Mouse (Mus musculus): ENCODE measurements around the gene Nfic. TPM values are rescaled to one million over a fixed set of nuclear protein-coding genes. Genes with fewer than 3 reads are reported as not detected.

The Nfic gene
- 223 and 238 TPM in 2 replicates for polyA plus RNA-seq (2012)

GRCm38 (mm10) chr10:81455181-81455895 is at the start of gene Nfic:
TSS of gene Nfic (minus strand) at chr10:81455635.

DNA sequence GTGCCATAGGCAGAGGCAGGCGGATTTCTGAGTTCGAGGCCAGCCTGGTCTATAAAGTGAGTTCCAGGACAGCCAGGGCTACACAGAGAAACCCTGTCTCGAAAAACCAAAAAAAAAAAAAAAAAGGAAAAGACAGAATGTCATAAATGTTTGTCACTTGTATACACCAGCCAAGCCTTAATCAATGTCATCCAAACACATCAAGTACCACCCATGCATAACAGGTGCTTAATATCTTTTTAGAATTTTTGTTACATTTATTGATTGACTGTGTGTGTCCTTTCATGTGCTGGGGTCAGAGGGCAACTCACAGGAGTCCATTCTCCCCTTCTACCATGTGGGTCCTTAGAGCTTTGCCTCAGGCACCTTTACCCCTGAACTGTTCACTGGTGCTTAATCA is 44.6 kb upstream of the Nfic start, which contains the start of gene S1pr4:
S1pr4 (minus strand) TSS at position 101 of the 400 bp plus-strand sequence.

GRCm38 (mm10) chr10:81496264-81496901 is 40.9 kb upstream of the Nfic start, which contains the start of gene Ncln:
TSS of gene Ncln (minus strand) at chr10:81496392.

GRCm38 (mm10) chr10:81482533-81482889 is 27.1 kb upstream of the Nfic start, which contains the start of gene Celf5:
TSS of gene Celf5 (minus strand) at chr10:81482709.

GRCm38 (mm10) chr10:81392781-81393185 is 62.7 kb downstream of the Nfic start, which contains the start of gene Smim24:
TSS of gene Smim24 (plus strand) at chr10:81393051.

GRCm38 (mm10) chr10:81388505-81389055 is 66.9 kb downstream of the Nfic start, which contains the start of gene Gm48552:
TSS of gene Gm48552 (plus strand) at chr10:81389005.

GRCm38 (mm10) chr10:81383802-81384604 is 71.4 kb downstream of the Nfic start, which contains the start of the genes Dohh and Gm48551:
TSS of gene Dohh (plus strand) at chr10:81384428.
TSS of gene Gm48551 (plus strand) at chr10:81384466.

DNA sequence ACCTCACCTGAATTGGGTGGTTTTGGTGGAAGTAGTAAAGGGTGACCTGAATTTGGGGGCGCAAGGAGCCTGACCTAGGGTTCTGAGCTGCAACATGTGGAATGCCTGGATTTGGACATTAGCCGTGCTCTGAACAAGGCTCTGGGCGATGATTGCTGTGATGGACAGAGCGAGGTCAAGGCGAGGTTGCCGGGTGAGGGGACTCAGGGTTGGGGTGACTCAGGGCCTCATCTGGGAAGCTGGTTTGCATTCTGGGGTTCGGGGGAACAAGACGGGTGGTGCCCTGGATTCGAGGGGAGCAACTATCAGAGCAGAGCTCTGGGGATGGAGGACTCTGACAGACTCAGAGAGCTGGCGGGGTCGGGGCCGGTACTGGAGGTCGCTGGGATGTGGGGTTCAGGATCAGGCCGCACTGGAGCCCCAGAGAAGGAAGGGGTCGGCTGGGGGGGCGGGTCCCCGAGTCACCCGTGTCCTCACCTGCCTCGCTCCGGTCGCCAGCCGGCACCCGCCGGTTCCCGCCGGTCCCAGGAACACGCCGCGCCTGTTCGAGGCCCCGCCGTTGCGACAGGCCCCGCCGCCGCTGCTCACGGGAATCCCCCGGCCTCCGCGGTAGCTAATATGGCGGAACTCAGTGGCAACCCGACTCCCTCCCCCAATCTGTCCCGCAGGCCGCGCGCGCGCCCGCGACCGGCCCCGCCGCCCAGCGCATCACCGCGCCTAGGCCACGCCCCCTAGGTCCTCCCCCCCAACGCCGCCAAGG is 77.5 kb downstream of the Nfic start, which contains the start of gene Fzr1:
Fzr1 (minus strand) TSS at position 724 of the 760 bp plus-strand sequence.

GRCm38 (mm10) chr10:81365672-81366476 is 89.6 kb downstream of the Nfic start, which contains the start of gene 4930404N11Rik:
TSS of gene 4930404N11Rik (minus strand) at chr10:81365816.

DNA sequence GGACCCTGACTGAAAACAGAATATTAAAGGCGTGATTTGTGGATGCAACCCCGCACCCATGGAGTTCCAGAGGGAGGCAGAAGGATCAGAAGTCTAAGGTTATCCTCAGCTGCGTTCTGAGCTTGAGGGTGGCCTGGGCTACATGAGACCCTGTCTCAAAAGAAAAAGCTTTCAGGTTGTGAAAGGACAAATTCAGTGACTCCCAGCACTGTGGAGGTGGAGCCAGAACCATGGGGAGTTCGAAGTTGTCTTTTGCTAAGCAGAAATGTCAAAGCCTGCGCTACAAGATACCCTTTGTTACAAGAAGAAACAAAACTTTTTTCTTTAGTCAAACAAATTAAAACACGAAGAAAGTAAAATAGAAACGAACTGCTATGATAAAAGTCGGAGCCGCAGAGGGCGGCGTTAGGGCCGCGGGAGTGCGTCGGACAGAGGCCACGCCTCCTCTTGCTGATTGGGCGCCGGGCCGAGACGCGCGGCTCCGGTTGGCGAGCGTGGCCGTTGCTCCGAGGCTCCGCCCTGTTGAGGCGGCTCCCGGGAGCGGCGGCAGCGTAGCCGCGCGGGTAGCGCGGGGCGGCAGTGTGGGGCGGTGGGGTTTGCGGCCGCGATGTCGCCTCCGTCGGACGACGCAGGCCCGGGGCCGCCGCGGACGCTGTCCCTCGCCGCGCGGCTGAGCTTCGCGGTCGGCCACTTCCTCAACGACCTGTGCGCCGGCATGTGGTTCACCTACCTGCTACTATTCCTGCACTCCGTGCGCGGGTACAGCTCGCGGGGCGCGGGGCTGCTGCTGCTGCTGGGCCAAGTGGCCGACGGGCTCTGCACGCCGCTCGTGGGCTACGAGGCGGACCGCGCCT is 98.2 kb downstream of the Nfic start, which contains the start of gene Mfsd12:
Mfsd12 (plus strand) TSS at position 501 of the 854 bp plus-strand sequence.

DNA sequence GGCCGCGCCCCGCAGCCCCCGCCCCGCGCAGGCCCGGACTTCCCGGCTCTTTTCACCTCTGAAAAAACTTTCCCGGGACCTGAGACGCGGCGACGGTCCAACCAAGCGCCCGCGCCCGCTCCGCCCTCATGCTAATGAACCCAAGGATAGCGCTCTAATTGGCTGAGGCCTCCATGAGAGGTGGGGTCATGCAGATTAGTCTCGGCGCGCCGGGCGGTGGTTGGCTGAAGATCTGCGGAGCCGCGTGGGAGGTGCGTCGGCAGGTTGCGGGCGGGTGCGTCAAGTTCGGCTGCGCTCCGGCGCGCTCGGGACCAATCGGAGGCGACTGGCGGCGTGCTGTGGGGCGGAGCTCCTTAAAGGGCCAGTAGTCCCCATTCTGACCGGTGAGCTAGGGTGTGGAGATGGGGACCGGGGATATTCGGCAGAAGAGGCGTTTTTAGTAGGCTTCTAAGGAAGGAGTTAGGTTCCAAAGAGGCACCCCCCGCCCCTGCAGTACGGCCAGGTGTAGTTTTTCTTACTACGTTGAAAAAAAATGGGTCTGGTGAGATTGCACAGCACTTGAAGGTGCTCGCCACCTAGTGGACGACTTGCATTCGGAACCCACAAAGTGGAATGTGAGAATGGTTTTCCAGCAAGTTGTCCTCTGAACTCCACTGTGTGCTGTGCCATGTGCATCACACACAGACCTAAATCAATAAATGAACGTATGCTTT is 104.9 kb downstream of the Nfic start, which contains the start of gene Hmg20b:
Hmg20b (minus strand) TSS at position 130 of the 713 bp plus-strand sequence.

Other genes with a start within 250 kb of the Nfic start
- gene Atcay, start 224.8 kb downstream of the Nfic start, polyA plus RNA-seq (2012), result 0.06 TPM in 1 of 2 replicates, not detected in the other
- 0.35 and 0.63 TPM in 2 replicates for gene Zfr2, start 222.5 kb downstream of the Nfic start, polyA plus RNA-seq (2012)
- gene Matk, start 202.7 kb downstream of the Nfic start, polyA plus RNA-seq (2012), result 66.6 and 73.6 TPM in 2 replicates
- gene Mrpl54, start 188.7 kb downstream of the Nfic start, polyA plus RNA-seq (2012), result 478 and 479 TPM in 2 replicates
- 99.2 and 99.9 TPM in 2 replicates for gene Apba3, start 188.7 kb downstream of the Nfic start, polyA plus RNA-seq (2012)
- gene Tjp3, start 164.1 kb downstream of the Nfic start, polyA plus RNA-seq (2012), result 15.6 and 16.5 TPM in 2 replicates
- 317 and 331 TPM in 2 replicates for gene Pip5k1c, start 162.7 kb downstream of the Nfic start, polyA plus RNA-seq (2012)
- 96.8 and 123 TPM in 2 replicates for gene Cactin, start 134.5 kb downstream of the Nfic start, polyA plus RNA-seq (2012)
- gene Tbxa2r, start 126.9 kb downstream of the Nfic start, polyA plus RNA-seq (2012), result 3.6 and 5.2 TPM in 2 replicates
- gene Gipc3, start 112.4 kb downstream of the Nfic start, polyA plus RNA-seq (2012), result 0.32 and 0.93 TPM in 2 replicates
- 274 and 308 TPM in 2 replicates for gene Hmg20b, start 105.2 kb downstream of the Nfic start, polyA plus RNA-seq (2012)
- gene Mfsd12, start 98.1 kb downstream of the Nfic start, polyA plus RNA-seq (2012), result 60.6 and 65.0 TPM in 2 replicates
- gene 4930404N11Rik, start 89.8 kb downstream of the Nfic start, polyA plus RNA-seq (2012), result 2.8 and 5.0 TPM in 2 replicates
- gene Fzr1, start 77.1 kb downstream of the Nfic start, polyA plus RNA-seq (2012), result 55.8 and 61.0 TPM in 2 replicates
- 169 and 171 TPM in 2 replicates for gene Dohh, start 71.2 kb downstream of the Nfic start, polyA plus RNA-seq (2012)
- gene Gm48551, start 71.2 kb downstream of the Nfic start, polyA plus RNA-seq (2012), result 0.64 and 1.3 TPM in 2 replicates
- gene Gm48552, start 66.6 kb downstream of the Nfic start, polyA plus RNA-seq (2012), result 6.5 and 12.0 TPM in 2 replicates
- gene Smim24, start 62.6 kb downstream of the Nfic start, polyA plus RNA-seq (2012), result 9.7 and 10.1 TPM in 2 replicates
- 0.11 and 0.35 TPM in 2 replicates for gene Celf5, start 27.1 kb upstream of the Nfic start, polyA plus RNA-seq (2012)
- gene Ncln, start 40.8 kb upstream of the Nfic start, polyA plus RNA-seq (2012), result 293 and 377 TPM in 2 replicates
- gene S1pr4, start 44.5 kb upstream of the Nfic start, polyA plus RNA-seq (2012), result 29.4 and 31.3 TPM in 2 replicates
- gene Gna15, start 68.6 kb upstream of the Nfic start, polyA plus RNA-seq (2012), result 62.5 and 63.6 TPM in 2 replicates
- gene Gna11, start 89.6 kb upstream of the Nfic start, polyA plus RNA-seq (2012), result 12.9 and 13.1 TPM in 2 replicates
- 1,582 and 1,630 TPM in 2 replicates for gene Aes, start 103.9 kb upstream of the Nfic start, polyA plus RNA-seq (2012)
- 19.6 and 35.0 TPM in 2 replicates for gene Tle2, start 118.9 kb upstream of the Nfic start, polyA plus RNA-seq (2012)
- gene Tle6, start 145.4 kb upstream of the Nfic start, polyA plus RNA-seq (2012), result 28.2 and 41.6 TPM in 2 replicates
- gene BC025920, start 150.6 kb upstream of the Nfic start, polyA plus RNA-seq (2012), result 0.09 and 0.15 TPM in 2 replicates
- 75.3 and 78.0 TPM in 2 replicates for gene Sirt6, start 172.2 kb upstream of the Nfic start, polyA plus RNA-seq (2012)
- gene Ankrd24, start 172.9 kb upstream of the Nfic start, polyA plus RNA-seq (2012), result 5.9 and 7.5 TPM in 2 replicates
- gene Gm10778, start 193.4 kb upstream of the Nfic start, polyA plus RNA-seq (2012), result 0.09 and 0.13 TPM in 2 replicates
- 0.27 TPM in 1 of 2 replicates, not detected in the other for gene Zfp433, start 249.2 kb upstream of the Nfic start, polyA plus RNA-seq (2012)

Measured in megakaryocyte-erythroid progenitor cell, adult 5 weeks (primary cell).